Mouse (Mus musculus): Measurements from ENCODE around the gene Zfp59.
"Not testable (repeated sequence)": the region's sequence is repeated elsewhere in the genome, so short reads cannot be mapped to it uniquely, and the experiment has no call there.

The Zfp59 gene

DNA sequence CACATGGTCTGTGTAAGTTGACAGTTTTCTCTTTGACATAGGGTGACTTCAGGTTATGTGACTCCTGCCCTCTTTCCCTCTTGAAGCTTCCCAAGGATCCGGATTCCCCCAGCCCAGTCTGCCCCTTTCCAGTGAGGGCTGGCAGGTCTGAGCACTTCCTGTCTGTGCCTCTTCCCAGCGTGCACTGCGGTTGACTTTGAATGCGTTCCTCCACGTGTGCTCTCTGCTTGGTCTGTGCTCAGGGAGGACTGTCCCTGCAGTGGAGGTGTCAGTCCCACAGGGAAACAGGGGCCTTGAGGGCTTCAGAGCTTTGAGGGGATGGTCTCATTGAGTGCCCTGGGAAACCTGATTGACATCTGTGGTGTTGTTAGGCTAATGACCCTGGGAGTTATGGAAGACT is 24.2 kb downstream of the Zfp59 start:
- not testable (repeated sequence) for DNase-seq (ENCODE audit: low read depth, low spot score)

- DNase-seq (ENCODE audit: low read depth, low spot score): no peak
These were observed 43.3 kb downstream of the Zfp59 start for GRCm38 (mm10) chr7:27881721-27882120.

DNA sequence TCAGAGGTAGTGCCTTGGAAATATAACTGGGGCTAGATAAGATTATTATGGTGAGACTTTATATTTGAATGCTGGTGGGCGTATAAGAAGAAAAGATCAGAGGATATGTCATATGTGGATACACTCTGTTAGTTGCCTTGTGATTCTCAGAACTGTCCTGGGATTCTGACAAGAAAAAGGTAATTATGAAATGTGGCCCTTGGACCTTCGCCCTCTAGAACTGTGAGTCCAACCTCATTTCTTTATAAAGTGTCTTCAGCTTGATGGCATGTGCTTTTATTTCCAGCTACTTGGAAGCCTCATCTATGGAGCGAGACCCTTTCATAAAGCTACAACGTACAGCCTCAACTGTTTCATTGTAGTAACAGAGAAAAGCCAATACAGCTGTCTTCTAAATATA is 62.2 kb downstream of the Zfp59 start:
- no peak for DNase-seq (ENCODE audit: low read depth, low spot score)

DNA sequence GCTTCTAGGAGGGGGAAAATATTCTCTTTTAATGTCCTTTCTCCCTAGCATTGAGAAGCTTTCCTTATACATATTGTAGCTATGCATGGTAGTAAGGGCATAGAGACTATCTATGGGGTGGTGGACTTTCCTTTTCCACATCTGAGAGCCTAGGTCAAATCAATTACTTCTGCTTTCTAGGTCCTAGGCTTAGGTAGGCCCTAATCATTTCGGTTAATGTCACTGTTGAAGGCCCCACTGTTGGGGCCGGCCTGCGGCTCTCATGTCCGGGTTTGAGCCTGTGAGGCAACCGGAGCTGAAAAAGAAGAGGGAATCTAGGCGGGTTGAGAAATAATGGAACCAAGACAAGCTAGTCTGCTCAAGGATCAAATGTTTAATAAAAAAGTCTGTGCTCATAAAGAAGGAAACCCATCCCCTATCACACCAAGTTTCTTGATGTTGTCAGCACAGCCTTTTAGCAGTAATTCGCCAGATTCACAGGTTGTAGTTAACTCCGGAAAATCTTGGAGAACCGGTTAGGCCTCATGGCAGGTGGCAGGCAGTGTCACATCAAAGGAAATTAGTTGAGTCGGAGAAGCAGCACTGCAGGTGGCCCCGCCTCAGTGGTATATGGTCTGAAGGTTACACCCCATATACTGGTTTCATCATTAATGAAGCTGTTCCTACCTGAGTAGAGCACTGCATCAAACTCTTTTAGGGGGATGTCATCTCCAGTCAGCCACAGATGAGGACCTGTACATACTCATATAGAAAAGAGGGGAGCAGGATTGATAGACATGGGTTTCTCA is 66.8 kb downstream of the Zfp59 start:
- no peak for DNase-seq (ENCODE audit: low read depth, low spot score)
